Mouse (Mus musculus) ES-Bruce4 (cell line): ENCODE data around the gene Pbxip1. TPM values are rescaled to one million over a fixed set of nuclear protein-coding genes. Genes with fewer than 3 reads are reported as not detected.

Experiments used
- H3K27ac ChIP-seq: 2 replicates; pipeline ENCODE4 v1.5.1; 2012; ENCODE audit warnings: low read length, inconsistent platforms; ENCODE audit not compliant: insufficient read depth
- H3K27me3 ChIP-seq: 2 replicates; pipeline ENCODE4 v1.6.1; 2012; ENCODE audit warnings: mild to moderate bottlenecking, low read length, inconsistent platforms; ENCODE audit not compliant: control insufficient read depth, poor library complexity, insufficient read depth, severe bottlenecking
- H3K36me3 ChIP-seq: 2 replicates; pipeline ENCODE4 v1.6.1; 2012; ENCODE audit warnings: inconsistent platforms, mild to moderate bottlenecking, low read length, moderate library complexity; ENCODE audit not compliant: control insufficient read depth, poor library complexity, insufficient read depth, severe bottlenecking
- H3K4me1 ChIP-seq: one replicate; pipeline ENCODE4 v1.8.1; 2011; ENCODE audit warnings: low read length; ENCODE audit not compliant: control insufficient read depth, insufficient read depth
- H3K4me3 ChIP-seq: 2 replicates; pipeline ENCODE4 v1.5.1; 2011; ENCODE audit warnings: low read depth, mild to moderate bottlenecking, low read length
- H3K9ac ChIP-seq: 2 replicates; pipeline ENCODE4 v1.6.1; 2012; ENCODE audit warnings: low read depth, mild to moderate bottlenecking, inconsistent platforms; ENCODE audit not compliant: poor library complexity, severe bottlenecking
- H3K9me3 ChIP-seq: replicated peaks from 2 replicates; pipeline ENCODE4 v1.6.1; 2012; ENCODE audit warnings: mild to moderate bottlenecking, low read length, inconsistent platforms; ENCODE audit not compliant: control insufficient read depth, poor library complexity, insufficient read depth, severe bottlenecking
- CTCF ChIP-seq: IDR thresholded peaks from one replicate; pipeline ENCODE4 v1.8.1; 2011; ENCODE audit warnings: low read depth, low read length
- EP300 ChIP-seq: IDR thresholded peaks from 2 replicates; pipeline ENCODE4 v1.6.1; 2011; ENCODE audit warnings: low read depth, low read length; ENCODE audit not compliant: insufficient read depth
- POLR2A ChIP-seq: IDR thresholded peaks from one replicate; pipeline ENCODE4 v1.8.1; 2011; ENCODE audit warnings: low read length; ENCODE audit not compliant: insufficient read depth
- polyA plus RNA-seq: library from polyadenylated mRNA; stranded (reverse); fragments of >200 nt; gene quantifications from 2 replicates; pipeline ENCODE4 v1.2.4, GENCODE M21; 2011; ENCODE audit warnings: low read depth; ENCODE audit not compliant: missing spikeins, insufficient read depth, insufficient read length

The Pbxip1 gene
- polyA plus RNA-seq, 1 experiment, result 12.2 TPM

DNA sequence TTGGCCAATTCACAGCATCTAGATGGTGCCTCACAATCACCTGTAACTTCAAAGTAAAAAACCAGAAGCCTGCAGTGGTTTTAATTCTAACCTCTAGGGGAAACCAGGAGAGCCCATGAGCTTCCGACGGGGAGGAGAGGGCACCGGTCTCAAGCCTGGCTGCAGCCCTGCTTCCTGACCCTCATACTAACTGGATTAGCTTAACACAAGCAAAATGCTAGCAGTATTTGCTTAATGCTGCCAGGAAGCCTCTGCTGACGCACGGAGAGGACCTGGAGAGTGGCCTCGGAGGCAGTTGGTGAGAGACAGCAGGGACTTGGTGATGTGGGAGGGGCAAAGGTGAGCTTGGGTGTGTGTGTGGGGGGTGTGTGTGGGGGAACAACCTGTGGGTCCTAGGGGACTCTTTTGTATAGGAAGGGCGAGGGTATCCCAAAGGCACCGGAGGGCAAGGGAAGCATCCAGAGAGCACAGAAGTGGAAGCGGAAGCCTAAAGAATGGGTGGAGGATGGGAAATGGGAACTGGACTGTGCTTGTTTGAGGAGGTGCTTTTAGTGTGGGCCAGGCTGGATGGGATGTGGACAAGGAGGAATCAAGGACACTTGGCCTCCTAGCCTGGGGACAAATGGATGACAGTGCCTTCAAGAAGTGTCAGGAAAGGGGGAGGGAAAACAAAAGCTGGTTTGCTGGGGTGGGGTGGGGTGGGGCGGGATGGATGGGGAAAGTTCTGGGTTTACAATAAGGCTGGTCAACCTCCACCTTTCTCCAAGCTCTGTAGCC is 18.1 kb downstream of the Pbxip1 start, which contains the start of gene Pmvk:
Gene Pmvk, plus strand, starts transcription at position 141 of the 777 bp plus-strand sequence.
- Histone ChIP-seq H3K4me1 (peaks cover 5% of the 10 kb centered on the region), H3K27me3 (no peaks in the 10 kb centered on the region), H3K27ac (peak within 1 kb of the TSS; percentile 75), H3K9me3 (no peaks in the 10 kb centered on the region), H3K4me3 (no peak within 1 kb of the TSS), H3K36me3 (no peaks in the 10 kb centered on the region), H3K9ac (no peak within 1 kb of the TSS)
- TF ChIP-seq EP300 (peak; percentile 74; the same call in 1 of the 2 replicates), CTCF (no peak)

DNA sequence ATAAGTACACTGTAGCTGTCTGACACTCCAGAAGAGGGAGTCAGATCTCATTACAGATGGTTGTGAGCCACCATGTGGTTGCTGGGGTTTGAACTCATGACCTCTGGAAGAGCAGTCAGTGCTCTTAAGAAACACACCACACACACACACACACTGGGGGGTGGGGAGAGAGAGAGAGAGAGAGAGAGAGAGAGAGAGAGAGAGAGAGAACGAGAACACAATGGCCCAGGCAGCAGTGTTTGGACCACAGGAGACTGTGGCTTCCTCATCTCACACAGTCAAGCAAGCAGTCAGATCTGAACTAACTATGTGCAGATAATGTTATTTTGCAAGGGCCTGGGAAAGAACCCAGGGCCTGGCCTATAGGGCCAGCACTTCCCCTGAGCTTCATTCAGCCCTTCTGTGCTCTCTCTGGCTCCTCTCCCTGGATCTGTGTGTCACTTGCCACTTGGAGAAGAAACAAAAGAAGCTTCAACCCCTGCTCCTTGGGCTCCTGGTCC is 19.3 kb downstream of the Pbxip1 start:
- Histone ChIP-seq H3K9me3 (no peaks in the 10 kb centered on the region), H3K9ac (no peak overlapping the region; the same call in 1 of the 2 replicates), H3K4me1 (peaks cover 5% of the 10 kb centered on the region), H3K27me3 (no peaks in the 10 kb centered on the region), H3K4me3 (no peak overlapping the region), H3K36me3 (no peaks in the 10 kb centered on the region), H3K27ac (peak overlapping the region; percentile 43)
- TF ChIP-seq EP300 (no peak), POLR2A (no peak), CTCF (no peak)

DNA sequence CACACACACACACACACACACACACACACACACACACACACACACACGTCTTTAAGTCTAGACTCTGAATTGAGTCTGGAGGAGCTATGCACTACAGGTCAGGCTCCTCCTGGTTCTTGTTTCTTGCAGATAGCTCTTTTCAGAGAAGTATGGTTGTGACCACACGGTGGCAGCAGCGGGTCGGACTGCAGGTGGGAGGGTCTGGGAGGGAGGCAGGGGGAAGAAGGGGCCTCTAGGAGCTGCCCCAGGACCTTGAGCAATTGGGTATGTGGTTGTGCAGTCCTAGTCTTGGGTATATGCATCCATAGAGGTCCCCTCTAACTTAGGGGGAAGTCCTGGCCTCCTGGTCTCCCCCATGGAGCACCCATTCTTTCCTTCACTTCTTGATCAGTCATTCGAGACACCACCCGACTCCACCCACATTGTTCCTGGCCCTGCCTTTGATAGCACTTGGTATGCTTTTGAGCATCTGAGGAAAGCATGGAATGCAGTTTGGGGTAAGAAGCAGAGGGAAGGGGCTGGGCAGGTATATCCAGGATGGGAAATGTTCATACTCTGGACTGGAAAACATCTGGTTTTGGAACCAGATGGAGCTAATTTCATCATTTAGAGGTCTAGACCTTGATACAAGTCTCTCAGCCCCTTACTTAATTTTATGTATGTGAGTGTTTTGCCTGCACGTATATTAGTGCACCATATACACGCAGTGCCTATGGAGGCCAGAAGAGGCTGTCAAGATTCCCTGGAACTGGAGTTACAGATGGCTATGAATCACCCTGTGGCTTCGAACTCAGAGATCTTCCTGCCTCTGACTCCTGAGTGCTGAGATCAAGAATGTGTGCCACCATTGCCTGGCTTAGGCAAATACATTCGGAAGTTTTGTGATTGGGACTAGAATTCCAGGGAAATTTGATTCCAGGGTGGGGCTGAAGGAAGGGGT is 20.5 kb downstream of the Pbxip1 start:
- Histone ChIP-seq H3K4me3 (no peak overlapping the region), H3K9ac (no peak overlapping the region), H3K27me3 (no peaks in the 10 kb centered on the region), H3K4me1 (peaks cover 5% of the 10 kb centered on the region), H3K27ac (peak overlapping the region; percentile 55), H3K36me3 (no peaks in the 10 kb centered on the region), H3K9me3 (no peaks in the 10 kb centered on the region)
- TF ChIP-seq CTCF (peak; percentile 83), POLR2A (no peak), EP300 (0 out of 2 replicates have a peak, but pooled peaks have one; percentile 36)

DNA sequence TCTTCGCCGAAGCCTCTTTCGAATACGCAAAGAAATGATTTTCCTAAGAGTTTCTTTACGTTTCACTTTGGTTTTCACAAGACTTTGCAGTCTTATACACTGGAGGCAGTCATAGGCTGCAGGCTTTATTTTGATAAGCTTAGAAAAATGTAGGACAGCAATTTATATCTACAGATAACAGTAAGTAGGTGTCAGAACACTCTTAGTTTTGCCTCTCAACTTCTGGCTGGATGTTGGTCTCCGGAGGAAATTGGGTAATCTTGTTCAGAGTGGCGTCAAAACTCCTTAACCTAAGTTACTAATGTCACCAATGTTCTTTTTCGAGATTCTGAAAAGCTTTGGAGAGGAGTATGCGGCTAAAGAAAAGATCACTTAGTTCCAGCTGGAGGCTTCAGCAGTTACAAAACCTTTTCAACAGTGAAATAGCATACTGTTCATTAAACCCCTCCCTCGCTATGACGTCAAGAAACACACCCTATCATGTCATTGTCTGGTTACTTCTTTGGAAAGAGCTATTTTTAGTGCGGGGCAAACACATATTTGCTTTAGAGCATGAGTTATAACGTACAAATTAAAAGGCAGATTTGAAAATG is 22.0 kb downstream of the Pbxip1 start:
- peak overlapping the region; percentile 66 for H3K27ac ChIP-seq
- TF ChIP-seq EP300 (no peak), CTCF (no peak), POLR2A (no peak)
- H3K9me3 ChIP-seq, result no peaks in the 10 kb centered on the region
- H3K4me1 ChIP-seq, result peaks cover 5% of the 10 kb centered on the region
- no peaks in the 10 kb centered on the region for H3K27me3 ChIP-seq
- H3K36me3 ChIP-seq, result no peaks in the 10 kb centered on the region
- peak overlapping the region; percentile 96; the same call in 1 of the 2 replicates for H3K4me3 ChIP-seq
- no peak overlapping the region for H3K9ac ChIP-seq

DNA sequence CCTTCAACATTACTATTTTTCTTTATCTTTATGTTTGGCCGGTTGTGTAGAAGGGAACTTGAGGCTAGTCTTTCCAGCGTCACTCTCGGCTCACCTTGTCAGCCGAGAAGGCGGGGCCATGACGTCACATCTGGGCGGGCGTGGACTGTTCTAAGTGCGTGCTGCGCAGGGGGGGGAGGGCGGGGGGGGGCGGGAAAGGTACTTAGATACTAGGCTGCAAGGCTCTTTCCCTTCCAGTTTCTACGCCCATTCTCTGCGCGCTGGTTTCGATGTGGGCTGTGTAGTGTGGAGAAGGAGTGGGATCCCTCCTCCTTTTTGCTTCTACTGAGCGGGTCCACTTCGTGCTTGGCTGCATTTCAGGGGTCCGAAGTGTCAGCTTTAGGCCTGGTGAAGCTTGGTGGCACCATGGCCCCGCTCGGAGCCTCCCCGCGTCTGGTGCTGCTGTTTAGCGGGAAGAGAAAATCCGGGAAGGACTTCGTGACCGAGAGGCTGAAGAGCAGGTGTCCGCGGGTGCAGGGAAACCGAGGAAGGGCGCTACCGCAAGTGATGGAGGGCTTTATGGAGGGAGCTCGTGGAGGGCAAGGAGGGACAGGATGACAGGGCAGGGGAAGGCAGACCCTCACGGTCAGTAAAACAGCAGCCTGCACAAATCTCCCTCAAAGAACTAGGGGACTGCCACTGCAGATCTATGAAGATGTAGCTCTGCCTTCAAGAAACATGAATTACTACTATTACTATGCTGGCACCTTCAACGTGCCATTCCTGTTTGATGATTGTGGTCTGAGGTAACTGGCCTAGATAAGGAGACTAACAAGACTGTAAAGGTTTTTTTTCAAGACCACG is 22.7 kb downstream of the Pbxip1 start:
- H3K9ac ChIP-seq, result peak overlapping the region; percentile 60
- H3K27me3 ChIP-seq, result no peaks in the 10 kb centered on the region
- no peaks in the 10 kb centered on the region for H3K9me3 ChIP-seq
- H3K4me3 ChIP-seq, result peak overlapping the region; percentile 96
- TF ChIP-seq EP300 (no peak), CTCF (no peak), POLR2A (no peak)
- H3K27ac ChIP-seq, result peak overlapping the region; percentile 59; the same call in 1 of the 2 replicates
- H3K4me1 ChIP-seq, result peaks cover 5% of the 10 kb centered on the region
- H3K36me3 ChIP-seq, result no peaks in the 10 kb centered on the region
